Mouse (Mus musculus) lung, adult 2 months (tissue): ENCODE results near the gene Gm4792.

Experiments used
- CTCF ChIP-seq: fragments of 200-500 bp; IDR thresholded peaks from 2 replicates; pipeline ENCODE4 v1.5.1; 2011; ENCODE audit warnings: mild to moderate bottlenecking, low read length, control low read depth; ENCODE audit not compliant: insufficient read depth
- POLR2A ChIP-seq: fragments of 200-500 bp; IDR thresholded peaks from 2 replicates; pipeline ENCODE4 v1.6.1; 2011; ENCODE audit warnings: low read depth, mild to moderate bottlenecking, control low read depth, low read length, borderline replicate concordance; ENCODE audit errors: extremely low read depth

- TF ChIP-seq POLR2A (no peak), CTCF (no peak)
Measured at GRCm38 (mm10) chr10:94329962-94330361, 31.5 kb upstream of the Gm4792 start.
